Mouse (Mus musculus) testis, postnatal 10 days (tissue): Measurements from ENCODE around the gene Nudt9.
"Not testable (repeated sequence)": the region's sequence is repeated elsewhere in the genome, so short reads cannot be mapped to it uniquely, and the experiment has no call there.

Experiments used
- DNase-seq: peaks from one replicate; pipeline ENCODE4 v3.0.0; 2021; ENCODE audit warnings: low spot score

The Nudt9 gene

GRCm38 (mm10) chr5:104046256-104047199 is at the start of gene Nudt9:
Nudt9 (plus strand) TSS chr5:104046306.
- DNase-seq: peak; percentile 99

DNA sequence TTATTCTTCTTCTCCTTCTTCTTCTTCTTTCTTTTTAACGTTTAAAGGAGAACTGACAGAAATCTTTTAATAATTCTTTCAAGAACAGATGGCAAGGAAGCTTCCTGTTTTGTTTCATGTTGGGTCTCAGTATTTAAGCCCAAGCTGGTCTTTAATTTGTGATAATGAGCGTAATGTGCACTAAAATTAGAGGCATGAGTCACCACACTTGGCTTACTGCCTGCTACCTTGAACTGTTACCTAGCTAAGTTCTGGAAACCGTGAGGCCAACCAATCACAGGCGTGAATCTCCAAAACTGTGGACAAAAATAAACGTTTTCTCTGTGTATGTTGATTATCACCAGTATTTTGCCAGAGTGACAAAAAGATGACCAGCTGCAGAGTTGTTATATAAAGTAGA is 47.4 kb upstream of the Nudt9 start:
- DNase-seq: no peak

GRCm38 (mm10) chr5:103999738-104000137 is 46.4 kb upstream of the Nudt9 start:
- DNase-seq: peak; percentile 93

DNA sequence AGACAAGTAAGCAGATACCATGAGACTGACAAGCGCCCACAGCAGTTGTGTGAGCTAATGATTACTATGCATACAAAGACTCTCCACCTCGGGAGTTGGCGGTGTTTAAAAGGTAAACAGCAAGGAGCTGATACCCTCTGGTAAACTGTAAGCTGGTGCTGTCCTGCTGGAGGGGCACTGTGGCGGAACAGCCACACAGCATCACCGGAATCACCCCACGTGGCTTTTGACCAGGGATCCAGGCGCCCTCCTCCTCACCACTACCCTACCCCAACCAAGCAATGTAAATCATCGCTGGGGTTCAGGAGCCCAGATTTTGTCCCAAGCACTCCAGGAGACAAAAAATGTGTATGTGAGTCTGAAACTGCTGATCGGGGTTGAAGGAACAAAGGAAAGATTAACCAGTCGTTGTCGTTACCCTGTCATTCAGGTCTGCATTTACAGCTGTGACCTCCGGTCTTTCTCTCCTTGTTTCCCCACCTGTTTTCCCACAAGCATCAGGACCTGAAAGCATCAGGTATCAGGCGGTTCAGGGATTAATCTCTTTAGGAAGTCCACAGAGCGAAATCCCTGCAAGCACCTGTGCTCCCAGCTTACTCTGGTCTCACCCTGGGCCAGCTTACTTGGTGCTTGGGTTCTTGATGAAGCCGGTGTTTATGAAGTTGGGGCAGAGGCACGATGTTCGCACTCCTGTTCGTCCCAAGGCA is 43.4 kb upstream of the Nudt9 start:
- DNase-seq: no peak

DNA sequence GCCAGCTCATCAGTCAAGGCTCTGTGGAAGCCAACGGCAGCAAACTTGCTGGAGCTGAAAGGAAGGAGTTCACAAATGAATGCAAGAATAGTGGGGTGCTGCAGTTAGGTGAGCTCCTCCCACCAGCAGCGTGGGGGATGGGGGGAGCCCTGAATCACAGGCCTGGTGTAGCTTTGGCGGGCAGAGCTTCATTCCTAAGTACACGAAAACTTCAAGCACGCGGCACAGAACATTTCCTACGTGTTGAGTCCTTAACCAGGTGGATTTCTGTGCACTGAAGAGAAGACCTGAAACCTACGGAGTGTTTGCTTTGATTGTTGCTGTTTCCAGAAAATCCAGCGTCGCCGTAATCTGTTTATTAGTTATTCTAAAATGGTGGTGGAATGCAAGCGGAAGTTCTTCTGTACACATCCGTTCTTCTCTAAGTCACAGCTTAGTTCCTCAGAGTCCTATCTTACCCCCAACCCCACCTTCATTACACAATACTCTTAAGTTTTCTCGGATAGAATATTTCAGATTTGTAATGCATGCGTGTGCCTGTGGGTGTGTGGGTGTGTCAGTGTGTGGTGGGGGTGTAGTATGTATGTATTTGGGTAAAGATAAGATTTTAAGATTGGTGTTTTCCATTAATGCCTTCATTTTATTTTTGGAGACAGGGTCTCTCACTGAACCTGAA is 42.7 kb upstream of the Nudt9 start:
- DNase-seq: no peak

- no peak for DNase-seq
Measured at GRCm38 (mm10) chr5:104003955-104004354, 42.2 kb upstream of the Nudt9 start.

DNA sequence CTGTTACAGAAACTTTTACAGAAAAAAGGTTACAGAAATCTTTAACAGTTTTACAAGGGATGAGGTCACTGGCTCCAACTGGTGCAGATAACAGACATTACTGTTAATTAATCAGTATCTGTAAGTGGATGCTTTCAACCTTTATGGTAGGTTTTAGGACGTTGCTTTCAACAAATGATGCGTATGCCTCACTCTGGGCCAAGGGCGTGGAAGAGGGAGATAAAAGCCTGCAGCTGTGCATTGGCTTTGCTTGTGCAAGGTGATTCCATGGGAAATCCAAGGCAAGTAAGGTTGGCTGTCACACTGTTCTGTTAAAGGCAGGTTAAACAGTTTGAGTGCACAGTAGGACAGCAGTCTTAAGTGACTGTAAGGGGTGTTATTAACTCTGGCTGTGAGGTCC is 39.3 kb upstream of the Nudt9 start:
- DNase-seq: no peak

- no peak for DNase-seq
Measured at GRCm38 (mm10) chr5:104007801-104008200, 38.3 kb upstream of the Nudt9 start.

GRCm38 (mm10) chr5:104009421-104009820 is 36.7 kb upstream of the Nudt9 start:
- no peak for DNase-seq

DNA sequence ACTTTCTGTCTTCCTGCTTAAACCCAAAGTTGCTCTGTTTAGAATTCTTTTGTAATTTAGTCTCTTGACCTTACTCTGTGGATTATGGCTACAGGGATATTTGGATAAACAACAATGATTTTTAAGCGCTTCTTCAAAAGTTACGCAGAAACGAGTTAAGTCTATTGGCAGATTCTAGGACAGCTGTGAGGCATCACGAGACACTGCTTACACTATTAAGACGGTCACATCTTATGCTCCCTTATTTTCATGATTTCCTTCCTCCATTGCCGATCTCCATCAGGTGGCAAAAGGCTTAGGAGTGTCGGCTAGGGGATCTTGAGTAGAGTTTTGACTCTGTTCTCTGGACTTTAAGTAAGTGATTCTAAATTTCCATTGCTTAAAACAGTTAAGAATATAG is 35.8 kb upstream of the Nudt9 start:
- no peak for DNase-seq

DNA sequence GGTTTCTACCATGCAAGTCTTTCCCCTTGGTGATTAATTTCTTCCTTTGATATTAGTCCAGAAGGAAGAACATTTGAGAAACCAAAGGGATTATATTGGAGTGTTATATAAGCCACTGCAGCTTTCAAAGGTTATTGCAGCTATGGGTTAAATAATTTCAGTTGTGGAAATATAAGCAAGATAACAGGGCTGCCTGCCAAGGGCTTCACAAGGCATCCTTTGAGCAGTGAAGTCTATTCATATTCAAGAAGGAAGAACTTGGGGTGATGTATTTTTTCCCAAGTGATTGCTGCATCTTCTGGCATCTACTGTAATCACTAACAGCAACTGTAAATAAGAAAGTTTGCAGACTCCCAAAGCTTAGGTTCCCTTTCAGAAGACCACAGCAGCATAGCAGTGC is 34.7 kb upstream of the Nudt9 start:
- DNase-seq: no peak

DNA sequence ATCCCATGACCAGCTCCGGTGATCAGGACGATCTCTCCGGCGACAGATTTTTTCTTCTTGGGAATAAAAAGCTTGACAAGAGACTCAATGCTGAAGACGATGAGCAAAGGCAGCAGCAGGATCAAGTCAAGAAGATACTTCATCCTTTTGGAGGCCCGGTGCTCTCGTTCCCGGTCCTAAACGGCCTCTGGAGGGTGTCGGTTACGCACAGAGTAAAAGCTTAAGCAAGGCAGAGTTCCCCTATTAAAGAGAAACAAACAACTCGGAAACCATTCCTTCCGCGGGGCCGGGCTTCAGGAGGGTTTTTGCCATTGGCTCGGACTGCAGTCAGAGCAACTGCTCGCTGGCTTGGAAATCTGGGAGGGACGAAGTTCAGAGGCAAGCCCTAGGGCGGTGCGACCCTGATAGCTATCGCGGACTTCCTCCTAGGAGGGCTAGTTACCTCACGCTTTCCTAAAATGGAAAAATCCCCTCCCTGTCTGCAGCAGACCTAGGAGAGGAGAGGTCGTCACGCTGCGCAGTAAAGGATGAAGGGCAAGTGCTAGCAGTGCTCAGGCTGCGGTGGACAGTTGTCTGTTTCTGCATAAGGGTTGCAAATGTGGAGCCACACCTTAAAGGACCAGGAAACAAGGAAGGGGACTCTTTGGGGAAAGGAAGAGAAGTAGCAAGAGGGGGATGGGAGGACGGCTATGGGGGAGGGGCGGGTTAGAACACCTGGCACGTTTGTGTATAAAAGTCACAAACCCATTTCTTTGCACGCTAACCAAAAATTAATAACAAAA is 24.3 kb upstream of the Nudt9 start, which contains the start of gene Hsd17b11:
TSS of gene Hsd17b11 (minus strand) at position 323 of the 782 bp plus-strand sequence.
- peak; percentile 83 for DNase-seq

DNA sequence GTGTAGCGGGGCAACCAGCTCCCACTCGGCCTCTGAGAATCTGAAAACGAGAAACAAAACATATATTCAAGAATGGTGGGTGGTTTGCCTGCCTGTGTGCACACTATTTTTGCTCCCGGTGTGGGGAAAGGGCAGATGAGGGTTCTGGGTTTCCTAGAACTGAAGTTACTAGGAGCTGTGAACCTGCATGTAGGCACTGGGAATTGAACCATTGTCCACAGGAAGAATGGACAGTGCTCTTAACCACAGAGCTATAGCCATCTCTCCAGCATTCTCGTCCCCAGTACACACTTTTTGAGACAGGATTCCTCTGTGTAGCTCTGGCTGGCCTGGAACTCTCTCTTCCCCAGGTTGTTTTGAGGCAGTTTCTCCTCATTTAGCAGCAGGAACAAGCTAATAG is 23.5 kb upstream of the Nudt9 start:
- DNase-seq: no peak

GRCm38 (mm10) chr5:104023289-104024020 is 22.7 kb upstream of the Nudt9 start:
- DNase-seq: no peak

GRCm38 (mm10) chr5:104024193-104024592 is 21.9 kb upstream of the Nudt9 start:
- not testable (repeated sequence) for DNase-seq

- no peak for DNase-seq
Measured at GRCm38 (mm10) chr5:104024762-104025161, 21.3 kb upstream of the Nudt9 start.

GRCm38 (mm10) chr5:104025245-104025854 is 20.8 kb upstream of the Nudt9 start:
- no peak for DNase-seq

DNA sequence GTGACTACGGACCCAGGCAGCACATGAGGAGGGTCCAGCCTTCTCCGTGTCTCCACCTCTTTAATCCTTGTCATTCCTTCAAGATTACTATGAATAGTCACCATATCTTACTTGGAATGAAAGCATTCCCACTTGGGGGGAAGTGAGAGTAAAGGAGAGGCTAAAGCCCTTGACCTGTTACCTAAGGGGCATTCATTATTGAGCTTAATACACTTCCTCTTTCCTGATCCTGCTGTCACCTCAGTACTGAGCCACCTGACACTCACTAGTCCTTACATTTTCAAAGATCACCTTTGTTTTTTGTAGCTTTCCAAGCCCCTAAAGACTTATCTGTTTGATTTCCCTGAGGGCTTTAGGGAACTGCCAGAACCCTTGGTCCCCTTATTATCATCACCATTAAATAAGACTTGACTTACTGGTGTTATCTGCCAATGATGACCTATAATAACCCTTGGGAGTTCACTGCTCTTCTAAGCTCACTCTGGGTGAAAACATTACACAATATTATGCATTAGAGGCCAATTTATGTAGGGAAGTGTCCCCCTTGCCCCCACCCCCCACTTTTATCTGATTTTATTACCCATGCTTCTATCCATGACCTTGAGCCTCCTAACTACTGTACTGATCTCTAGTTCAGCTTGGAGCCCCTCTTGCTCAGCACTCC is 13.5 kb upstream of the Nudt9 start:
- no peak for DNase-seq

DNA sequence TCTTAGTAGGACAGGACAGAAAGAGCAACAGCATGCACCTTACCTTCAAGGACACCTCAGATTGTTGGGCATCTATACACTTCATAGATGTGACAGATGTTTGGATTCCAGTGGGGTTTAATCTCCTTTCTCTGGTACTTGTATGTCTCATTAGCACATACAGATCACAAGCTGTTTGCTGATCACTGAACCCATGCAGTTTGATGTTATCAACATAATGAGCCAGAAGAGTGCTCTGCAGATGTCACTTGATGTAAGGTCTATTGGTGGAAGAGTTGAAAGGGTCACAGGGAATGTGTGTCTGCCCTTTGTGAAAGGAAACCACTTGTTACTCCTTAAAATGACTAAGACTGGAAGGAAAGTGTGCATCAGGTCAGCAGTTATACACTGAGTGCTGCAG is 11.0 kb upstream of the Nudt9 start:
- no peak for DNase-seq

GRCm38 (mm10) chr5:104035824-104036223 is 10.3 kb upstream of the Nudt9 start:
- no peak for DNase-seq
